Mouse (Mus musculus): Measurements from ENCODE around the gene Fkbp5.
"Not testable (repeated sequence)": the region's sequence is repeated elsewhere in the genome, so short reads cannot be mapped to it uniquely, and the experiment has no call there.

Fkbp5 gene

DNA sequence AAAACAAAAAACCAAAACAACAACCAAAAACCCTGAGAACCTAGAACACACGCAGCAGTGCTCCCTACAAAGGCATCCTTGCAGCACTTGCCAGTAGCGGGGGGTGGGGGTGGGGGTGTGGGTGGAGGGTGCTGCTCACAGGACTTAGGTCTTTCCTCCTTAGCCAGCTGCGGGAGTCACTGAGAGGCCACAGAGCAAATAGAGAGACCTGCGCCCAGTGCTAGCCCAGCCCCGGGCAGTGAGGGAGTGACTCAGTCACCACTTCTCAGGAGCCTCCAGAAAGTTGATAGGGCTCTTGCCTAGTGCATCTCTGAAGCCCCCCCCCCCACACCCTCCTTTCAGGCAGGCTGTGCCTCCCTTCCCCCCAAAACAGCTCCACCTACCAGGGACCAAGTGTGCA, 148.3 kb downstream of the Fkbp5 start:
- DNase-seq = no peak

DNA sequence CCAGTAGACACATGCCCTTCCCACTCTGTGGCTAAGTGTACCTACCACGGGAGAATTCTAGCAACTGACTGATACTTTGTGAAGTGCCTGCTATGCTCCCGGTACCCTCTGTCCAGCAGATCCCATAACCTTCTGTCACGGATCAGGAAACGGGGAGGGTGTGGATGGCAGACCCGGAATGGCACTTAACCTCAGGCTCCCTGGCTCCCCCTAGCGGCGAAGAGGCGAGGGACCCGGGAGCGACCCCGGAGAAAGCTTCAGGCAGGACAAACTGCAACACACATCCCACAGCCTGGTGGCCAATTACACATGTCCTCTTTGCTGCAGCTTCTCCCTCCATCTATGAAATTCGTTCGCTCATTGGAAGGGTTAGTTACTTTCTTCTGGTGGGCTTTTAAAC, 148.9 kb downstream of the Fkbp5 start:
- DNase-seq = peak; percentile 83

DNA sequence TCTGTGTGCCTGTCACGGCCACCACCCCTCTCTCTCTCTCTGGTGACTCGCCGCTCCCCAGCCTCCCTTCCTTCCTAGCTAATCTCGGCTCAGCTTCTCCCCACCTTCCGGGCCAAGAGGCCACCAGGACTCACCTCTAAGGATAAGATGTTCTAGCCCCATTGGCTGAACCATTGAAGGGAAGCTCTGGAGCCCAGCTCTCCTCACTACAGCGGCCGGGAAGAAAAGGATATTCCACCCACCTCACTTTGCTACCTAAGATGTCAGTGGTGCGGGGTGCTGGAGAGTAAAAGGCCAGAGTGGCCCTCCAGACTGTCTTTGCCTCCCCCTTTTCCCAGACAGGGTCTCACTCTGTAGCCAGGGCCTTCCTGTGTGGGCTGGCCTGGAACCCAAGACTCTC, 152.2 kb downstream of the Fkbp5 start, which contains the start of gene Tulp1:
Tulp1 (minus strand) TSS at position 101 of the 400 bp plus-strand sequence.
- DNase-seq = no peak

DNA sequence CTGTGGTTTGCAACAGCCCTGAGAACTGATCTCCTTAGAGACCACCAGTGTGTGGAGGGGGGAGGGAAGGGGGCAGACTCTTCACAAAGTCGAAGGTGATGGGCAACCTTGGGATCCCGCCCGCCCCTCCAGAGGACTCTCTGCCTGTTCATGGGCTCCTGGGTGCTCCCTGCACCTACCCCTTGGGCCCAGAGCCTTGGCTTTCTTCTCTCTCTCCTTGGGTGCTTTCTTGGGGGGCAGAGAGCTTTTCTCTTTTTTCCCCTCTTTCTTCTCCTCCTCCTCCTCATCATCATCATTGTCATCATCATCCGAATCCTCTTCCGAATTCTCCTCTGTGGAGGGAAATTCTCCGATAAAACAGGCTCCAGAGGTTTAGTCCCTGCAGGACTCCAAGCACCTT, 153.8 kb downstream of the Fkbp5 start:
- no peak for DNase-seq

DNA sequence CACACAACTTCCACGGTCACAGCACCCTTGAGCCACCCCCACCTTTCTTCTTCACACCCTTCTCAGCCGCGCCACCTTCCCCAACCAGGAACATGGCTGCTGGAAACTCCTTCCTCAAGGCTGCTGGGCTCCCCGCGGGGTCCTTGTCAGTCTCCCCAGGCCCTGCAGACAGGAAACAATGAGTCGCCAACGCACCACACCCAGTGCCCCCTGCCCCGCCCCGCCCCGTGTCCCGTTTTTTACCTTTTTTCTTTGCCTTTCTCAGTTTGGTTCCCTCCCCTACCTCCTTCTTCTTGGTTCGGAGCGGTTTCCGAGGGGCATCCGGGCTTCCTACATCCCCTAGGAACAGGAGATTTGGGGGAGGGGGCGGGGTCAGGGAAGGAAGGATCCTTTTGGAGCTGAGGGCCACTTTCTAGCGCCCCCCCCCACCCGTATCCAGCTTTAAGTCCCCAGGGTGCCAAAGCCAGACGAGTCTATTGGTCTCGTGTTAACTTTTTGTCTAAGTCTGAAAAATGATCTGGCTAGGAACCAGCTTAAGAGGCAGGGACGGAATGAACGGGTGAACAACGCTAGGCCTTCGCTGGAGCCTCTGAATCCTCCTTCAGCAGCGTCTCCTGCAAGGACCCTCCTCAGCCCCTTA, 154.6 kb downstream of the Fkbp5 start:
- no peak for DNase-seq

DNA sequence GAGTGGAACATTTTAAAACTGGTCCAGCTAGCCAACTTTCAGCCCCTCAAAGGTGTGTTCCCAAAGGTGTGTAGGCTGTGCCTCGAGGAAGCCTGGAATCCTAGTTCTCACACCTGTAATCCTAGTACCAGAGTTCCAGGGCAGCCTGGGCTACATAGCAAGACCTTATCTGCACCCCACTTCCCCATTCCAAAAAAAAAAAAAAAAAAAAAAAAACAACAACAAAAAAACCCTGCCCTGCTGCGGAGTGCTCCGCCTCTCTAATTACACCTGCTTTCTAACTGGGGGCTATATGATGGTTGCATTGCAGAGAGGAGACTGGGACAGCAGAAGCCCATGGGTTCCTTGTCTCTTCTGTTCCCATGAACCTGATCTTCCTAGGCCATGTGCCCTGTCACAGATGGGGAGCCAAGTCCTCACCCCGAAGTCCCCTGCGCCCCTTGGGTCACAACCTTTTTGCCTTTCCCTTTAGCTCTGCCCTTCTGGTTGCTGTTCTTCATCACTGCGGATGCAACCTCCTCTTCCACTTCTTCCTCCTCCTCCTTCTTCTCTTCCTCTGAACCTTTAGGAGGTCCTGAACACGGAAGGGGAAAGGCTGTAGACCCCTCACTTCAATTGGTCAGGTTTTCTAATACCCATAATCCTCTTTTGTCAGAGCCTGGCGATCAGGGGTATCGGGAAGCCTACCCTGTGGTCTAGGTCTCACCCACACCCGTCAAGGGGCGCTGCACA, 155.2 kb downstream of the Fkbp5 start:
- DNase-seq = no peak

DNA sequence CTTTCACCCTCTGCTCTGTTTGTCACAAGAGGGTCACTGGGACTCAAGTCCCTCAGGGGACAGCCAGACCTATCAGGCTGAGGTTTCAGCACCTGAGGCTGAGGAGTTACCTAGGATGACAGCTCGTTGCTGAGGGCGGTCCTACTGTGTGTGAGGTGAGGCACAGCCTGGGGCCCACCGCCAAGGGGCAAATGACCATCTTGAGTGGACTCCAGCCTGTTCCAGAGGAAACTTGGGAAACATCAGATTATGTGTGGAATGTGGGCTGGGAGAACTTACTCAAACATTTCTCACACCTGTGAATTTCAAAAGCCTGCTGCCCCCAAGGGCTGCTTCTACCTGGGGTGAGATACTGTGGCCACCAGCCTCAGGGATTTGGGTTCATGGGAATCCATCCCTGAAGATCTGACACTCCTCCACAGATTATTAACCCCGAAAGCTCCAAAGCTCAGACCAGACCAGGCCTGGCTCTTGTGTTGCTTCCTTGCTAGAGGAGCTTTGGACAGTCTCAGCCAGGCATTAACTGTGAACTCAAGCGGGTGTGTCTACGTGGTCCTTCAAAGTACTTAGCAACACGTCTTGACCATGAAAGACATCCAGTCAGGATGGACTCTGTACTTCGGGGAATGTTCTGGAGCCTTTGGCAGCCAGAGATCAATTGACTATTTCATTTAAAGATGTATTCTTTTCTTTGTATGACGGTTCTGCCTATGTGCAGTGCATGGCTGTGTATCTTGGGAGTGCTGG, 156.6 kb downstream of the Fkbp5 start:
- DNase-seq = no peak

DNA sequence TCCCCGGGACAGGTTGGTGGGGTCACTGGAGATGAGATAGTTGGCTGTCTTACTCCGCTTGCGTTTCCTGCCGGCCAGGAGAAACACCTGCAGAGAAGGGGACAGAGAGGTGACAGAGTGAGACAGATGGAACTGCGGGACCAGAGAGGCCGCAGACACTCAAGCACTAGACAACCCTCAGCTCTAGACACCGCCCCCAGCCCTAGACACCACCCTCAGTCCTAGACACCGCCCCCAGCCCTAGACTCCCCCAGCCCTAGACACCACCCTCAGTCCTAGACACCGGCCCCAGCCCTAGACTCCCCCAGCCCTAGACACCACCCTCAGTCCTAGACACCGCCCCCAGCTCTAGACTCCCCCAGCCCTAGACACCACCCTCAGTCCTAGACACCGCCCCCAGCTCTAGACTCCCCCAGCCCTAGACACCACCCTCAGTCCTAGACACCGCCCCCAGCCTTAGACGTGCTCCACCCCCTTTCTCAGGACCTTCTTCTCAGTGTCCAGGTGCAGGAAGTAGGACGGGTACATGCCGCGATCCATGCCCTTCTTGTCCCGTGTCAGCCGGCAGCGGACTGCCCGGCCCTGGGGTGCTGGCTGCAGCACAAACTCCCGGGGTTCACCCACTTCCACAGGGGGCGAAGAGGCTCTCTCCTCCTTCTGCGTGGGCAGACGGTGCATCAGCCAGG, 158.6 kb downstream of the Fkbp5 start:
- not testable (repeated sequence) for DNase-seq

DNA sequence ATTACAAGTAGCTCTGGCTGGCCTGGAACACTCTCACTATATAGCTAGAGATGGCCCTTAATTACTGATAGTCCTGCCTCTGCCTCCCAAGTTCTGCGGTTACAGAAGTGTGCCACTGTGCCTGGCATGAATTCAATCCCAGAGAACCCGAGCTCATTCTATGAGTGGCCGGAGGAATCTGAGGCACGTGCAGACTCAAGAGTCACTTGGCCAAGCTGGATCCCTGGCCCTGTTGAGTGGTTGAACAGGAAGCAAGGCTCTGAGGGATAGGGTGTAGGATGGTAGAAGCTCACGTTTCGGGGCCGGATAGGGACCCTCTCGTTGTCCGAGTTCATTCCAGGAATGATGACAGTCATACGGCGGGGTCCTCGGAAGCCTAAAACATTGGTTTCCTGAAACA, 161.5 kb downstream of the Fkbp5 start:
- DNase-seq = no peak

DNA sequence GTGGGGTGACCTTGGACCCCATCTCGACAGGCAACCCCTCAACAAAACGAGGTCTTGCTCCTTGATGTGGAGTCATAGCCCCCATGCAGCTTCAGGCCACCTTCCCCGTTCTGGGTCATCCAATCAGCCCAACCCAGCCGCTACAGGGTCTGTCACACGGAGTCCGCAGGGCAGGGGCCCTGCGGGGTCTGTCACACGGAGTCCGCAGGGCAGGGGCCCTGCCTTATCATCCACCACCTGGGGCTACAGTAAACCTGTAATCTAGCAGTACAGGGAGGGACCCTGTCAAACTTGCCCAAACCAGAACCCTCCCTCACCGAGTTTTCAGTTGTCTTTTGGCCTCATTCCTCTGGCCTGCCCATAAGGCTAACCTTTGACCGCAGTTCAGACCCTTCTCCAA, 165.3 kb downstream of the Fkbp5 start:
- DNase-seq = no peak

DNA sequence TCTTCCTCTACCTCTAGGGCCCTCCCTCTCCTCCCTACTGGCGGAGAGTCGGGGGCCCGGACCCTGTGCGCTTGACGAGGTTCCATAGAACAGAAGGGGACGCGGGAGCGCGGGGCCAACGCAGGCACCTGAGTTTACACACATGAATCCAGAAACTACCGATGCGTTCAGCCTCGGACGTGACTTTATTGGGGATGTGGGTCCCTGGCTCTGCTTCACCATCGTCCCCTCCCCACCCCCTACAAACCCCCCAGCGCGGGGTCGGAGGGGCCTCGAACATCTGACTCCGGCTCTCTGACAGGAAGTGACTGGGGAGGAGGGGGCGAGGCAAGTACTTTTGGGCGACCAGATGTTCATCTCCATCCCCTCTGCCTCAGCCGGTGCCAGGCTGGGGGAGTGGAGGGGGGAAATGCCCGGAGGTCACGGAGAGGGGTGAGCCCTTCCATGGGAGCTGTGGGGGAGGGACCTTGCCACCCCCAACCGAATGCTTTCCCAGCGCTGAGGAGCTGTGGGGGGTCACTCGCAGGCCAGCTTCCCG, 165.9 kb downstream of the Fkbp5 start:
- DNase-seq = no peak

DNA sequence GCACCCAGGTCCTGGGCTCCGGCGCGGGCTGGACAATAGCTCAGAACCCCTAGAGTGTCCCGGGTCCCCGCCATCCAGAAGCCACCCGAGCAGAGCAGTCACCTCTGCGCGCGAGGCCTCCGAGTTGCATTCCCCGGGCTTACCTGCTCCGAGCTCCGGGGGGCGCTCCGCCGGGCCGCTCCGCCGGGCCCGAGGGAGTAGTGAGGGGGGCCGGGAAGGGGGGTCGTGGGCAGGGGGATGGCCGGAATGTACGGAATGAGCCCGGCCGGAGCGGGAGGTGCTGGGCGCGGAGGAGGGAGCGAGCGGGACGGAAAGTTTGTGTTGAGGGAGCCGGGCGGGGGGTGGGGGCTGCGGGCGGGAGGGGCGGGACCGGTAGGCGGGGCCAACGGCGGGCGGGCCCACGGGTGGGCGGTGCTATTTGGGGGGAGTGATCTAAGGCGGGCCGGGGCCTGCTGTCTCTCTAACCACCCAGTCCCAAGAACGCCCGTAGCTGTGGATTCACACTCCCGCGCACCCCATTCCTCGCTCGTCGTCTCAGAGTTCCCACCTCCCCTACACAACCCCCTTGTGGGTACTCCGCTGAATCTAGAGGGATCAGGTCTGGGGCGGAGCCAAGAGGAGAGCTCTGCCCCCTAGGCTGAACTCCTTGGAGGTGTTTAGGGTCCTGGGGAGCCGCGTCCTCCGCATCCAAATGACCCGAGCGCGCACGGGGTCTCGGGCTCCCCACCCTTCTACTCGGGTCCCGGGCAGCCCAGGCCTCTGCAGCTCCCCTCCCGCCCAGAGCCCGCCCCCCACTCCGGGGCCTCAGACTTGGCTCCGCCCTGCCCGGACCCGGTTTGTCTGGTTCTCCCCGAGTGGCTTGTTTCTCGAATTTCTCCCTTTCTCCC, 166.6 kb downstream of the Fkbp5 start, which contains the start of gene Tead3:
Tead3 (minus strand) TSS at position 352 of the 887 bp plus-strand sequence.
- DNase-seq = peak; percentile 80

DNA sequence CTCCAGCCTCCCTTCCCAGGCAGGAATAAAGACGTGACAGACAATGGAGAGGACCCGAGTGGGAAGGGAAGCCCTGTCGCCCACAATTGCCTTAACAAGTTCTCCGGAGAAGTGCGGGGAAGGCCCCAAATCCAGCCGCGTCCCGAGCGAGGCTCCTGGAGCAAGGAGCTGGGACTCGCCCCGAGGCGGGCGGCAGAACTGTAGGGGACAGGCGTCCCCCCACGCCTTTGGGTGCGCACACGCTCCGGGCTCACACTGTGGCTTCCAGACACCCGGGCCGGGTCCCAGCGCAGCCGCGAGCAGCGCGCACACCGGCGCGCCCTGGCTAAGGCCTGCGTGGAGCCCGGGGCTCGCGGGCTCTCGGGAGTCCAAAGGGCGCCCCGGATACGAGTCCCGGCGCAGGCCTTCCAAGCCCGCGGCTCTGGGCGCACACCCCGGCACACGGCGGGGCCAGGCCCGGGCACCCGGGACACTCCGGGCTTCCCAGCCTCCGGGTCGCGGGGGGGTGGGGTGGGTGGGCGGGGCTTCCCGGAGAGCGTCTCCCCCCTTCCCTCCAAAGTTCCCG, 167.3 kb downstream of the Fkbp5 start:
- DNase-seq = peak; percentile 82

DNA sequence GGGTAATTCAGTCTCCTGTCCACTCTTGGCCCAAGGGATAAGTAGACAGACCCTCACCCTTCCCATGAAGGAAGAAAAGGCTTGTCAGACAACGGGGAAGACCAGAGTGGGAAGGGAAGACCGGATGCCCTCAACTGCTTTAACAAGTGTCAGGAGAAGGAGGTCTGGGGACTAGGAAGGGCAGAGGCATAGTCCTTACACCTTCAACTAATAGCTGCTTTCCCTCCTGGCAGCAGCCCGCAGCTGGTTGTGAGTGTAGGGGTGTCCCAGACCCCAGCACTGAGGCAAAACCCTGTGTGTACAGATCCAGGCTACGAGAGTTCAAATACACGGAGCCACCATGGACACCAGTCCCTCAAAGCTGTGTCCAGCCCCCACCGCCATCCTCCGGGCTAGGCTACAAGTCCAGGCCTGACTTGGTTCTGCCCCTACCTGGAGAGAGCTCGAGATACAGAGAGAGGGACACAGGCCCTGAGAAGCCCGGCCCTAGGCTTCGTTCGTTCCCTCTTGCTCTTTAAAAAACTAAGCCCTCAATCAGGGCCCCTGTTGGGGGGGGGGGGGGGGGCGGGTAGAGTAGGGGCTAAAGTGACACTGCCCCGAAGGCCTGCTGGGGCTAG, 168.0 kb downstream of the Fkbp5 start:
- DNase-seq = no peak

All from kidney, adult 9 months (tissue).